Mouse (Mus musculus) lung, adult 2 months (tissue): ENCODE results near the gene Papss1.

Experiments
- CTCF ChIP-seq: fragments of 200-500 bp; IDR thresholded peaks from 2 replicates; pipeline ENCODE4 v1.5.1; 2011; ENCODE audit warnings: mild to moderate bottlenecking, low read length, control low read depth; ENCODE audit not compliant: insufficient read depth
- POLR2A ChIP-seq: fragments of 200-500 bp; IDR thresholded peaks from 2 replicates; pipeline ENCODE4 v1.6.1; 2011; ENCODE audit warnings: low read depth, mild to moderate bottlenecking, control low read depth, low read length, borderline replicate concordance; ENCODE audit errors: extremely low read depth

- TF ChIP-seq CTCF (no peak), POLR2A (no peak)
Measured at GRCm38 (mm10) chr3:131566281-131566680, 1.7 kb downstream of the Papss1 start.
